Comparison of ENCODE assay signal across 1 mouse cellular context in the genomic region with DNA sequence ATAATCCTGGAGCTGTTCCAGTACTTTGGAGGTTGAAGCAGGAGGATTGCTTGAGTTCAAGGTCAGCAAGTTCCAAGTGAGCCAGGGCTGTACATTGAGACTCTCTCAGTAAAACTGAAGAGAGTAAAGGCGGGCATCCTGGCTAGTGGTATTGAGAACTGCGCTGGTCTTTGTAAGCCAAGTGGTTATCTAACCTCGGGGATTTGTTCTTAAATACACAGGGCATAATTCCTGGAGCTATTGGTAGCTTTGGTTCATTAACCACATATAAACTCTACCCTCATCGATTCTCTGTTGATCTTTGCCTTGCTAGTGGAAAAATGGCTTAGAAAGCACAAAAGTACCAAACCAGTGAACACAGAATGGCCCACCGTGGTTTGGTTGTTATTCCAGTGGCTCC.
TF ChIP-seq lines count a peak whose summit lies in the region.

No protein-coding gene starts in this region.

TF ChIP-seq in CH12.LX, 34 proteins besides CTCF, POLR2A, EP300 and RAD21 (continued from another document):
- TF ChIP-seq POLR2AphosphoS2 (IDR thresholded peaks at IDR 0.05; ENCODE audit: low read depth, low read length) (no peak), TCF12 (IDR thresholded peaks at IDR 0.05; ENCODE audit: low read depth, low read length) (no peak)
